Mouse (Mus musculus): ENCODE measurements around the gene Wdr48.

Gene Wdr48

GRCm38 (mm10) chr9:119925120-119925657 is 30.5 kb downstream of the Wdr48 start:
- no peak for DNase-seq (ENCODE audit: low spot score in 2 of 2)

- no peak for DNase-seq (ENCODE audit: low spot score in 2 of 2)
These were observed 31.1 kb downstream of the Wdr48 start for GRCm38 (mm10) chr9:119925729-119926128.

- DNase-seq (ENCODE audit: low spot score in 2 of 2) = no peak
These were observed 31.8 kb downstream of the Wdr48 start for GRCm38 (mm10) chr9:119926497-119926896.

GRCm38 (mm10) chr9:119932358-119932757 is 37.7 kb downstream of the Wdr48 start:
- no peak for DNase-seq (ENCODE audit: low spot score in 2 of 2)

- no peak for DNase-seq (ENCODE audit: low spot score in 2 of 2)
These were observed 39.0 kb downstream of the Wdr48 start for GRCm38 (mm10) chr9:119933675-119934074.

GRCm38 (mm10) chr9:119937005-119937773 is 42.5 kb downstream of the Wdr48 start, which contains the start of the genes Gorasp1 and Ttc21a:
TSS of gene Gorasp1 (minus strand) at chr9:119937565.
TSS of gene Ttc21a (plus strand) at chr9:119937606.
- DNase-seq (ENCODE audit: low spot score in 2 of 2) = peak; percentile 96

- no peak for DNase-seq (ENCODE audit: low spot score in 2 of 2)
These were observed 43.8 kb downstream of the Wdr48 start for GRCm38 (mm10) chr9:119938496-119938895.

GRCm38 (mm10) chr9:119939646-119940045 is 45.0 kb downstream of the Wdr48 start:
- no peak for DNase-seq (ENCODE audit: low spot score in 2 of 2)

GRCm38 (mm10) chr9:119941407-119941806 is 46.7 kb downstream of the Wdr48 start:
- DNase-seq (ENCODE audit: low spot score in 2 of 2) = no peak

- no peak for DNase-seq (ENCODE audit: low spot score in 2 of 2)
These were observed 47.2 kb downstream of the Wdr48 start for GRCm38 (mm10) chr9:119941861-119942260.

GRCm38 (mm10) chr9:119943326-119943725 is 48.6 kb downstream of the Wdr48 start:
- DNase-seq (ENCODE audit: low spot score in 2 of 2) = no peak

GRCm38 (mm10) chr9:119945173-119945900 is 50.7 kb downstream of the Wdr48 start:
- no peak for DNase-seq (ENCODE audit: low spot score in 2 of 2)

GRCm38 (mm10) chr9:119948804-119949203 is 54.1 kb downstream of the Wdr48 start:
- DNase-seq (ENCODE audit: low spot score in 2 of 2) = no peak

- DNase-seq (ENCODE audit: low spot score in 2 of 2) = peak in 1 of 2 experiments; percentile 66
These were observed 55.8 kb downstream of the Wdr48 start for GRCm38 (mm10) chr9:119950434-119950833.

- DNase-seq (ENCODE audit: low spot score in 2 of 2) = no peak
These were observed 56.7 kb downstream of the Wdr48 start for GRCm38 (mm10) chr9:119951388-119951787.

- DNase-seq (ENCODE audit: low spot score in 2 of 2) = no peak
These were observed 64.2 kb downstream of the Wdr48 start for GRCm38 (mm10) chr9:119958835-119959234.

- DNase-seq (ENCODE audit: low spot score in 2 of 2) = no peak
These were observed 67.5 kb downstream of the Wdr48 start for GRCm38 (mm10) chr9:119962216-119962615.

GRCm38 (mm10) chr9:119962987-119963667 is 68.4 kb downstream of the Wdr48 start:
- DNase-seq (ENCODE audit: low spot score in 2 of 2) = no peak

- no peak for DNase-seq (ENCODE audit: low spot score in 2 of 2)
These were observed 69.5 kb downstream of the Wdr48 start for GRCm38 (mm10) chr9:119964206-119964605.

GRCm38 (mm10) chr9:119965186-119965585 is 70.5 kb downstream of the Wdr48 start:
- DNase-seq (ENCODE audit: low spot score in 2 of 2) = no peak

GRCm38 (mm10) chr9:119966221-119966910 is 71.7 kb downstream of the Wdr48 start:
- no peak for DNase-seq (ENCODE audit: low spot score in 2 of 2)

Measured in right cerebral cortex, postnatal 10 days (tissue).